8 mouse cellular contexts compared by ENCODE assay signal in genomic region chr4:63559127-63559697, GRCm38 (mm10). TPM values are rescaled to one million over a fixed set of nuclear protein-coding genes. Genes with fewer than 3 reads are reported as not detected.
DNase-seq lines count a peak whose midpoint lies in the region; ATAC-seq and TF ChIP-seq lines count a peak whose summit lies in the region.
"Had no signal": no experiment of that assay in that cellular context is flagged by ENCODE, and none has a peak within 500 bp of the region (broad histone marks: within the 10 kb centered on the region; RNA-seq: fewer than 3 reads in every experiment).

No protein-coding gene starts in this region.

- TF ChIP-seq CTCF in lung, embryonic 14.5 days (IDR thresholded peaks at IDR 0.05; ENCODE audit: low read depth), result no peak

- H3K36me3 ChIP-seq in lung, embryonic 14.5 days (ENCODE audit: insufficient read depth), result 0 out of 2 replicates have a peak, but pooled peaks cover 2% of the 10 kb centered on the region
- H3K36me3 ChIP-seq in embryonic facial prominence, embryonic 12.5 days, result peaks cover 16% of the 10 kb centered on the region; the same call in 1 of the 2 replicates
- H3K36me3 ChIP-seq in intestine, embryonic 16.5 days (ENCODE audit: control insufficient read depth, insufficient read depth, low read length), result no peaks in the 10 kb centered on the region

- ATAC-seq in lung, embryonic 14.5 days (ENCODE audit: insufficient read depth), result peak; percentile 39; the same call in 1 of the 2 replicates
- ATAC-seq in embryonic facial prominence, embryonic 12.5 days (ENCODE audit: insufficient number of reproducible peaks, insufficient read depth, low FRiP score, low TSS enrichment), result no peak
- no peak for ATAC-seq in intestine, embryonic 16.5 days

- WGBS in lung, embryonic 14.5 days, result 31% methylated on average over 9 of the region's 9 CpGs
- WGBS in embryonic facial prominence, embryonic 12.5 days, result 33% methylated on average over 9 of the region's 9 CpGs
- WGBS in intestine, embryonic 16.5 days, result 31% methylated on average over 9 of the region's 9 CpGs

- no peaks in the 10 kb centered on the region for H3K9me3 ChIP-seq in lung, embryonic 14.5 days (ENCODE audit: low read depth, low read length)
- H3K9me3 ChIP-seq in embryonic facial prominence, embryonic 12.5 days, result no peaks in the 10 kb centered on the region
- H3K9me3 ChIP-seq in intestine, embryonic 16.5 days (ENCODE audit: control insufficient read depth, low read length), result no peaks in the 10 kb centered on the region

- peak overlapping the region; percentile 81 for H3K9ac ChIP-seq in lung, embryonic 14.5 days
- H3K9ac ChIP-seq in embryonic facial prominence, embryonic 12.5 days, result peak overlapping the region; percentile 84
- peak overlapping the region; percentile 83 for H3K9ac ChIP-seq in intestine, embryonic 16.5 days (ENCODE audit: low read depth, low read length)

- no peak overlapping the region for H3K27ac ChIP-seq in lung, embryonic 14.5 days (ENCODE audit: low read depth)
- peak overlapping the region; percentile 78; the same call in 1 of the 2 replicates for H3K27ac ChIP-seq in embryonic facial prominence, embryonic 12.5 days
- peak overlapping the region; percentile 88 for H3K27ac ChIP-seq in intestine, embryonic 16.5 days (ENCODE audit: low read length)

- DNase-seq in lung, embryonic 14.5 days, result peak; percentile 53
- DNase-seq in lung, postnatal 25 days (ENCODE audit: low spot score), result no peak
- peak; percentile 42 for DNase-seq in naive thymus-derived CD4-positive, alpha-beta T cell, adult 2 months (ENCODE audit: low read depth)
- no peak for DNase-seq in gastrocnemius, postnatal 25 days
- no peak for DNase-seq in cerebellum, adult 9-10 months

- H3K27me3 ChIP-seq in lung, embryonic 14.5 days (ENCODE audit: insufficient read depth, low read length), result no peaks in the 10 kb centered on the region
- no peaks in the 10 kb centered on the region for H3K27me3 ChIP-seq in embryonic facial prominence, embryonic 12.5 days
- no peaks in the 10 kb centered on the region for H3K27me3 ChIP-seq in intestine, embryonic 16.5 days (replicated peaks; ENCODE audit: control insufficient read depth, insufficient read depth, low read length)

- peaks cover 11% of the 10 kb centered on the region; the same call in 1 of the 2 replicates for H3K4me1 ChIP-seq in lung, embryonic 14.5 days (ENCODE audit: insufficient read depth)
- peaks cover 36% of the 10 kb centered on the region for H3K4me1 ChIP-seq in embryonic facial prominence, embryonic 12.5 days
- peaks cover 44% of the 10 kb centered on the region for H3K4me1 ChIP-seq in intestine, embryonic 16.5 days (ENCODE audit: control insufficient read depth, insufficient read depth, low read length)

- H3K4me2 ChIP-seq in lung, embryonic 14.5 days, result peak overlapping the region; percentile 84
- H3K4me2 ChIP-seq in embryonic facial prominence, embryonic 12.5 days (replicated peaks), result peak overlapping the region; percentile 82
- peak overlapping the region; percentile 56 for H3K4me2 ChIP-seq in intestine, embryonic 16.5 days (ENCODE audit: low read depth, low read length)

- peak overlapping the region; percentile 66 for H3K4me3 ChIP-seq in lung, embryonic 14.5 days (ENCODE audit: low read depth, low read length)
- H3K4me3 ChIP-seq in embryonic facial prominence, embryonic 12.5 days, result peak overlapping the region; percentile 76
- peak overlapping the region; percentile 58 for H3K4me3 ChIP-seq in intestine, embryonic 16.5 days (ENCODE audit: low read length)

RNA-seq across cellular contexts. Expression of gene Tmem268, which starts 0.6 kb away (rescaled TPM):
- 8.2 and 8.5 TPM in 2 replicates for polyA plus RNA-seq in lung, embryonic 14.5 days (2014; fragmentation: Nextera tagmentation; extraction: Ambion mirVana)
- polyA plus RNA-seq in embryonic facial prominence, embryonic 12.5 days (2016; fragmentation: Nextera tagmentation; extraction: Ambion mirVana), result 9.8 and 11.6 TPM in 2 replicates
- polyA plus RNA-seq in intestine, embryonic 16.5 days (2015; fragmentation: Nextera tagmentation; extraction: Ambion mirVana), result 15.9 and 18.6 TPM in 2 replicates
- total RNA-seq in gastrocnemius, postnatal 25 days (2021), result 10 to 100 TPM; 10.4 to 12.1 TPM

RNA-seq across cellular contexts. Expression of gene Atp6v1g1, which starts 14.6 kb away (rescaled TPM):
- polyA plus RNA-seq in lung, embryonic 14.5 days (2014; fragmentation: Nextera tagmentation; extraction: Ambion mirVana), result 228 and 231 TPM in 2 replicates
- 302 TPM in 2 replicates for polyA plus RNA-seq in embryonic facial prominence, embryonic 12.5 days (2016; fragmentation: Nextera tagmentation; extraction: Ambion mirVana)
- 335 TPM in 2 replicates for polyA plus RNA-seq in intestine, embryonic 16.5 days (2015; fragmentation: Nextera tagmentation; extraction: Ambion mirVana)
- total RNA-seq in gastrocnemius, postnatal 25 days (2021), result 100 to 1,000 TPM; 203 to 223 TPM

RNA-seq across cellular contexts. Expression of gene Gm11213, which starts 45.8 kb away (rescaled TPM):
- not detected in 2 replicates for polyA plus RNA-seq in lung, embryonic 14.5 days (2014; fragmentation: Nextera tagmentation; extraction: Ambion mirVana)
- not detected in 2 replicates for polyA plus RNA-seq in embryonic facial prominence, embryonic 12.5 days (2016; fragmentation: Nextera tagmentation; extraction: Ambion mirVana)
- polyA plus RNA-seq in intestine, embryonic 16.5 days (2015; fragmentation: Nextera tagmentation; extraction: Ambion mirVana), result not detected in 2 replicates
- not detected for total RNA-seq in gastrocnemius, postnatal 25 days (2021)
- polyA plus RNA-seq: gonadal fat pad, adult 2 months had no signal

Comparison
In these comparisons a context has a peak if more than half of its experiments do, and no peak if none do; other contexts are left out.
1. DNase-seq: peak in lung, embryonic 14.5 days (single experiment) and naive thymus-derived CD4-positive, alpha-beta T cell, adult 2 months (single experiment); none in lung, postnatal 25 days (single experiment), gastrocnemius, postnatal 25 days (single experiment) and cerebellum, adult 9-10 months (single experiment).
2. Peak in every context shown above with its lines, with median percentiles within 50 percentile points of each other: H3K4me2 ChIP-seq, H3K4me3 ChIP-seq and H3K9ac ChIP-seq.